Mouse (Mus musculus) megakaryocyte progenitor cell, adult 5-6 weeks (primary cell): ENCODE data around the gene Drap1. TPM values are rescaled to one million over a fixed set of nuclear protein-coding genes. Genes with fewer than 3 reads are reported as not detected.
"Not testable (repeated sequence)": the region's sequence is repeated elsewhere in the genome, so short reads cannot be mapped to it uniquely, and the experiment has no call there.

Experiments
- ATAC-seq: replicated peaks from 2 replicates; pipeline ENCODE4 v1.8.0; 2016; ENCODE audit warnings: mild to moderate bottlenecking, moderate TSS enrichment, inconsistent platforms; ENCODE audit not compliant: poor library complexity
- total RNA-seq, 2 experiments: library from RNA; stranded (forward) in 1 of 2; stranded (reverse) in 1 of 2; fragments of 157-497, 149-512 nt in 1 of 2; fragments of 200-1000 nt in 1 of 2; gene quantifications; 2 replicates each; pipeline versions ENCODE4 v1.2.3 to v1.2.4; 2015 to 2017

The Drap1 gene
- total RNA-seq, 2 experiments from 2014 or later = 105 to 120 TPM

DNA sequence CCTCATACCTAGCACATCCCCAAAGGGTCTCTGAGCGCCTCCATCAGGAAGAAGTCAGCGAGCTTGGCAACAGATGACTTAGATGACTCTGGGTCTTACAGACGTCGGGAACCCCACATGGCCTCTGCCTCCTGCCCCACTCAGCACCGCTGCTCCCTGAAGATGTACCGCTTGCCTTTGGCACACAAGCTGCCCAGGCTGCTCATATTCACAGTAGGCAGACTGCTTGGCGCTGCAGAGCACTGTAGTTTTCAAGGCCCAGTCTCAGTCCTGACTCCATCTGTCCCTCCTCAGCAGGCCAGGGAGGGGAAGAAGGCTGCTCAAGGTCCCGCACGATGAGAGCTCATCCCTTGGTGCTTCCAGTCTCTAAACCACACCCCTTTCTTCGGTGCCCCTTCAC lies 2.5 kb downstream of the Drap1 start:
- ATAC-seq = no peak

DNA sequence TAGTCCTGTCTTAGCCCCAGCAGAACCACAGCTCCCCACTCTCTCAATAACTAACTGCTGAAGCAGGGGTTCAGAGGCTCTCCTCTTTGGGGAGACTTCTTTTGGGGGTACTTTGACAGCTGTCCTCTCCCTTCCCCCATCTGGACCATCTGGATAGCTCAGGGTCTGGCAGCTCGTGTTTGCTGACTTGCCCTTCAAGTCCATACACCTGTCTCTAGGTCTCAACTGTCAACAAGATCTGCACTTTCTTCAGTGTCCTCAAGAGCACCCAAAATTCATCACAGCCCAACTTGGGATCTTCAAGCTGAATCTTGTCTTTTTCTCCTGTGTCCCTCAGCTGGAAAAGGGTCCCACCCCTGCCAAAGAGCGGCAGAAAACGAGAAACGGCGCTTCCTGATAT lies 3.0 kb downstream of the Drap1 start:
- no peak for ATAC-seq

DNA sequence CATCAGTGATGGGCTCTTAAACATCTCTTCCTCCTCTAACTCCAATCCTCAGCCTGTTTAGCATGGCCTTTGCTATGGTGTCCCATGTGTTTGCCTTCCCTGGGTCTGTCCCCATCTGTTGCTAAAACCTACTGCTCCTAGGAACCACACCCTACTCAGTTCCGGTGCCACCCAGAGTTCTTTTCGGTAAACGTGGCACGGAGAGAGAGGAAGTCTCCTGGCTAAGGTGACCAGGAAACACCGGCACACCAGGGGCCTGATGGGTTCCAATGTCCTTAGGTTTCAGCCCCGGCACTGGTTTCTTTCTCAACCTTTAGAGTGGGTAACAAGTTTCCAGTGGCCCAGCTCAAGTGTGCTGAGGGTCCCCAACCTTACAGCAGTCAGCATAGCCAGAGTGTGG lies 4.2 kb downstream of the Drap1 start:
- no peak for ATAC-seq

DNA sequence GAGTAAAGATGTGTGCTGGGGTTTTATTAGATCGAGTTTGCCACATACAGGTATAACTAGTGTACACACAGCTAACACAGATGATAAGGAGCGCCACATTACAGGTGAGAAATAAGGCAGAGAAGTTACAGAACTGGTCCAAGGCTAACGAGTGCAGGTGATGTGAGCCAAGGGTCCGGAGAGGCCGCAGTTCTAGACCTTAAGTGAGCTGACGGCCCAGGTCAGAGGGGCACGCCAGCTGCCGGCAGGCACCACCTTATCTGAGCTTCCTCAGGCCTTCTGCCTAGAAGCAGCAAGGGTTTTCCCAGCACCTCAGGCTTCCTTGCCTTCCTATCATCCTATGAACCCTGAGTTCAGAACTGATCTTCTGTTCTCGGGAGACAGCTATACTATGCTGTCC lies 5.1 kb downstream of the Drap1 start:
- ATAC-seq = no peak

- ATAC-seq = no peak
Measured at GRCm38 (mm10) chr19:5418750-5419466, 5.9 kb downstream of the Drap1 start.

- ATAC-seq = 0 out of 2 replicates have a peak, but pooled peaks have one; percentile 20
Measured at GRCm38 (mm10) chr19:5414534-5414957, 10.2 kb downstream of the Drap1 start.

GRCm38 (mm10) chr19:5413840-5414239 lies 10.9 kb downstream of the Drap1 start:
- ATAC-seq = no peak

DNA sequence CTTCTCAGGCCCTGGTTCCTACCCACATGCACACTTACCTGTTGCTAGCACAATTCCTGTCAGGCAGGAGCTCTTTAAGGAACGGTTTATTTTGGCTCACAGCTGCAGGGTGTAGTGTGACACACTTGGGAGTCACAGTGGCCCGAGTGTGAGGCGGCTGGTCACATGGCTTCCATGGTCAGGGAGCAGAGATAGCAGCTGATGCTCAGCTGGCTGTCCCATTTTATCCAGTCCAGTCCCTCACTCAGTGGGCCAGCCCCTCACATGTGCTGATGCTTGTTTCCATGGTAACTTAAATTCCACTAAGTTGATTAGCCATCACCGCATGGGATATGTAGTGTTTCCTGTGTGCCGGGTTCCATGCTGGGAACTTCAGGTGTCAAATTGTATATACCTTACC lies 12.8 kb downstream of the Drap1 start:
- ATAC-seq = no peak

GRCm38 (mm10) chr19:5410641-5411040 lies 14.1 kb downstream of the Drap1 start:
- ATAC-seq = no peak

DNA sequence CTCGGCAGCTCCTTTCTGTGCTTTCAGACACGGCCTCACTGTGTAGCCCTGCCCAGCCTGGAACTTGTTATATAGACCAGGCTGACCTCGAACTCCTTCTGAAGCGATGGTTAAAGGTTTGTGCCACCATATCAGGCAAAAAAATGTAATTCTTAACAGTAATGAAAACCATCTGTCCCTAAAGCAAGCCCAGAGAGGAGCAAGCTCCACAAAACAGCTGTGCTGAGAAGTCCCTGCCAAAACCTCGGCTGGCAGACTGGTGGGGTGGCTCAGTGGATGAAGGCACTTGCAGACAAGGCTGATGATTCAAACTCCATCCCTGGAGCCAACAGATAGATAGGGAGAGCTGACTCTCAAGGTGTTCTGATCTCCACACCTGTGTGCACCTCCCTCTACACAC lies 15.7 kb downstream of the Drap1 start:
- no peak for ATAC-seq

- no peak for ATAC-seq
Measured at GRCm38 (mm10) chr19:5408057-5409001, 16.4 kb downstream of the Drap1 start.

- ATAC-seq = peak; percentile 76
Measured at GRCm38 (mm10) chr19:5407133-5407532, 17.6 kb downstream of the Drap1 start.

GRCm38 (mm10) chr19:5406531-5407126 lies 18.1 kb downstream of the Drap1 start:
- peak; percentile 55 for ATAC-seq

GRCm38 (mm10) chr19:5405924-5406323 lies 18.9 kb downstream of the Drap1 start:
- peak; percentile 56 for ATAC-seq

DNA sequence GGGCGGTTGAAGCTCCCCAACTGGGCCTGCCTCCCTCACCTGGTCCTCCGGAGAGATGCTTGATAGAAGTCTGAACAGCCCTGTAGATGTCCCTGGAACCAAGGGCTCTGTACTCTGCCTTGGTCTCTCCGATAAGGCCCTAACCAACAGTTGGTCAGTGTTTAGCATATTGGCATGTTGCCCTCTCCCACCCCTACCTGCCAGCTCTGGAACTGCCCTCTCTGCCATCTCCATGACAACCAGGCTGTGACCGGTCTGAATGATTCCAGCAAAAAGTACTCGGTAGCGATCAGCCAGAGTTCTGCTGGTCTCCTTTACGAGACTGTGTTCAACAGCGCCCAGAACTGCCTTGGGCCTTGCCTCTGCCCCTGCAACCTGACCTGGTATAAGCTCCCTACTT lies 22.5 kb downstream of the Drap1 start, which contains the start of gene Tsga10ip:
Gene Tsga10ip, minus strand, starts transcription at position 234 of the 400 bp plus-strand sequence.
- ATAC-seq = no peak

DNA sequence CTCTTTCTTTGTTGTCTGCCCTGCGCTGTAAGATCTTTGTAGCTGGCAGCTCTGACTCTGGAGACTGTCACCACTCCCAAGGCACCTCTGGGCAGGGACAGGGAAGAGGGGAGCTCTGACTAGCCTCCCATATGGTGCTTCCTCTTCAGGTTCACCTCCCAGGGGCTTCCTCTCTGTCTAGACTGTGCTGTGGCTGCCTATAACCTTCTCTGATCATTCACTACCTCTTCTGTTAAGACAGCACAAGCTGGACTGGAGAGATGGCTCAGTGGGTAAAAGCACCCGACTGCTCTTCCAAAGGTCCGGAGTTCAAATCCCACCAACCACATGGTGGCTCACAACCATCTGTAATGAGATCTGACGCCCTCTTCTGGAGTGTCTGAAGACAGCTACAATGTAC lies 23.7 kb downstream of the Drap1 start:
- ATAC-seq = not testable (repeated sequence)

GRCm38 (mm10) chr19:5395371-5395770 lies 29.4 kb downstream of the Drap1 start:
- no peak for ATAC-seq

DNA sequence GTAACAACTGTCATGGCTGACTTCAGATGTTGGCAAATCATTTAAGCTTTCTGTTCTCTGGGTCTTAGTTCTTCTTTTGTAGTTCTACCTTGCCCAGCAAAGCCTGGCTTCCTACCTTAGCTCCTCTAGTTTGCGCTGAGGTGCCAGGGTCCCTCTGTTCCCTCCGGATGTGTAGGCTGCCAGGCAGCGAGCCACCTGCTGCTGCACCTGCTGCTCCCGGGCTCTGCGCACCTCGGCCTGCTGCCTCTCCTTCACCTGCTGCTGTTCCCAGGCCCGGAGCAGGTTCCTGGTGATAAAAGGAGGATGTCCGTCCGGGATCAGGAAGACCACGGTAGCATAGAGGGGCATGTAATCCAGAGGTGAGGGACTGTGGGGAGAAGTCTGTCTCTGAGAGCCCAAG lies 30.6 kb downstream of the Drap1 start:
- ATAC-seq = no peak

GRCm38 (mm10) chr19:5392892-5393291 lies 31.9 kb downstream of the Drap1 start:
- ATAC-seq = no peak

GRCm38 (mm10) chr19:5390416-5390815 lies 34.4 kb downstream of the Drap1 start:
- no peak for ATAC-seq

GRCm38 (mm10) chr19:5389647-5390046 lies 35.1 kb downstream of the Drap1 start:
- ATAC-seq = peak; percentile 67
